Mouse (Mus musculus) heart, postnatal 36 days (tissue): ENCODE results near the gene Bank1. TPM values are rescaled to one million over a fixed set of nuclear protein-coding genes. Genes with fewer than 3 reads are reported as not detected.
A peak's percentile ranks its signal among the peaks of the same experiment; 100 is the strongest.
"Not testable (repeated sequence)": the region's sequence is repeated elsewhere in the genome, so short reads cannot be mapped to it uniquely, and the experiment has no call there.

Experiments
- DNase-seq, 2 experiments: peaks; one replicate each; pipeline ENCODE4 v3.0.0; 2021 to 2022
- intact Hi-C: fragments of 180-260 bp; cut with DNase I; formaldehyde crosslinking; loops from one replicate; pipeline ENCODE4 v1.15.1; 2025
- total RNA-seq, 2 experiments: library from RNA; stranded (reverse); gene quantifications; 2 replicates each; pipeline ENCODE4 v1.2.3; 2021

Bank1 gene
- total RNA-seq: 1 to 10 TPM in 1 of 2 experiments, under 1 TPM in 1; 0.92 to 1.0 TPM

DNA sequence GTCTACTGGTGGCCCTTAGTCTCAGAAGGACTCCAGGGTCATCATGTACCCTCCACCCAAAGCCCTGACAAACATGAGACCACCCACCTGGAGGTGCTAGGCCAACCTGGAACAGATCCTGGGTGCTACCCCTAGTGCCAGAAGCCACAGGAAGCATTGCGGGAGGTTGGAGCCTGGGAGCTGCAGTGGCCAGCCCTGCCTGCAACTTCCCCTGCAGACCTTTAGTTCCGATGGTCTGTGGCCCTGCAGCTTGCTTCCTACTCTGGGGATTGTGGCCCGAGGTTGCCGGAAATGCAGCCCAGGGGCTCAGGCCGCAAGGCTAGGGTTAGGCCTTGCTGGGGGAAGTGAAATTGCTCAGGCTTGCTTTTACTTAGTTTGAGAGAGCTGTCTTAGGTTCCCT lies at the start of gene Bank1:
TSS of gene Bank1 (minus strand) at position 284 of the 400 bp plus-strand sequence.
- peak; percentile 34 to 38 for DNase-seq
- intact Hi-C loops: no loop called here

GRCm38 (mm10) chr3:136369916-136370315 lies 44.0 kb upstream of the Bank1 start:
- intact Hi-C loops: no loop called here
- DNase-seq: no peak

DNA sequence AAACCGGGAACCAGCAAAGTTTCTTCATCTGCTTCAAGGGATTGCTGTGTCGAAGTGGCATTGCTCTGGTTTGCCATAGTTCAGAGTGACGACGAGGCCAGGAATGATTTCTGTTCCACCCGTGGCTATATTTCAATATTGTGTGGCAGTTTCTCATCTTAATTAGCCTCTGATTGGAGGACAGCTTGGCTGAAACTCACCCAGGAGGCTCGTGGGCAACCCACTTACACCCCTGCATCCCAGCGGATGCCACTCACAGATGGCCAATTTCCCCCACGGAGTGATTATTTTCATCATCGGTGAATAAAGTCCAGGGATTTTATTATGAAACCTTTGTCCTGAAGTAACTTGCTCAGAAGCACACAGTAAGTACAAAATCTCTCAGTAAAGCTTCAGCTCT lies 43.6 kb upstream of the Bank1 start:
- intact Hi-C loops: no loop called here
- no peak for DNase-seq

DNA sequence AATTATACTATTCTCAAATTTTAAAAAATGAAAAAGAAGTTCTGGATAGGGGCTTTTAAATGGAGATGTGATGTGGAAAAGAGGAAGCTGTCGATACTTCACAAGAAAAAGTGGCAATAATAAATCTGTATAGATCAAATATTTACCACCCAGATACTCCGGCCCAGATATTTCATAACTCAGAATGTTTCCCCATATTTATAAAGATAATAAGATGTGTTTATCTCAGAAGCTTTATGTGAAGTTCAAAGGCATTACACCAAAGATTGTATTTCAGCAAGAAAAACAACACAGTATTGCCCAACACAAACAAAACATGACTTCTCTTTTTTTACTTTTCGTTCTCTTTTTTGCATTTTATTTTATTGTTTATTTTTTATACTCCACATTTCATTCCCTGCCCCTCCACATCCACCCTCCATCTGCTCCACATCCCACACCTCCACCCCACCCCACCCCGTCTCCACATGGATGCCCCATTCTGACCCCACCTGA lies 42.7 kb upstream of the Bank1 start:
- intact Hi-C loops: no loop called here

GRCm38 (mm10) chr3:136349690-136350089 lies 23.8 kb upstream of the Bank1 start:
- intact Hi-C loops: no loop called here
- DNase-seq: no peak

More for the DNA sequence above, 42.7 kb upstream of the Bank1 start:
- no peak for DNase-seq

- no peak for DNase-seq
- intact Hi-C loops: no loop called here
Measured at GRCm38 (mm10) chr3:136348611-136349010, 22.7 kb upstream of the Bank1 start.

DNA sequence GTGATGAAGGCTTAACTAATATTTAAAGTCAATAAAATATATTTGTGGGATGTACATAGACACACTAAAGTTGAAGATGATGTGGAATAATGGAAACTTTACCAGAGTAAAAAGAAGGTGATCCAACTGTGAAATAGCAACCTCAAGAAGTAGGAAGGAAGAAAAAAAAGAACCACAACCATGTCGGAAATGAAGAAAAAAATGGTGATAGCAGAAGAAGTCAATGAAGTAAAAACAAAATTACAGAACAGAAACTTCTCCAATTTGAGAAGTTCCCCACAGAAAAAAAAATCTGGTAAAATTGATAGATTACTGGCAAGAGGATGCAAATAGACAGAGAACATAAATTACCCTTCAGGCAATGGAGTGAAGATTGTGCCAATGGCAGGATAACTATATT lies 21.4 kb upstream of the Bank1 start:
- intact Hi-C loops: no loop called here
- DNase-seq: no peak

- DNase-seq: no peak
- intact Hi-C loops: no loop called here
Measured at GRCm38 (mm10) chr3:136341911-136342310, 16.0 kb upstream of the Bank1 start.

- DNase-seq: no peak
- intact Hi-C loops: no loop called here
Measured at GRCm38 (mm10) chr3:136339896-136340295, 14.0 kb upstream of the Bank1 start.

GRCm38 (mm10) chr3:136331135-136331534 lies 5.3 kb upstream of the Bank1 start:
- intact Hi-C loops: no loop called here
- DNase-seq: peak in 1 of 2 experiments; percentile 5

DNA sequence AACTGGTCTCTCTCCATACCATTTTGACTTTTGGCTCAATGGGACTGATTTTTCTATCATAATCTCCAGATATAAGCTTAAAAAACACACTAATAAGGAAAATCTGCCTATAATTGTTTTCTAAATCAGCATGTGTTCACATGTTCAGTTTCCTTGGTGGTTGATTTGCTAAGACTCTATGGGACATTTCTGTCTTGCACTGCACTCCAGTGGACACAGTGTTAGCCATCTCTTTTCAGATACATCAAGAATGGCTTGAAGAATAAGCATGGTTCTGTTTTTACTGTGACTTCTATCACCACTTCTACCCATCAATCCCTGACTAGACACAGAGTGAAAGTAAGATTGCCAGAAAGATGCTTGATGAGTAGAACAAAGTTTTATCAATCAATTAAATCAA lies 4.2 kb upstream of the Bank1 start:
- DNase-seq: no peak
- intact Hi-C loops: no loop called here

DNA sequence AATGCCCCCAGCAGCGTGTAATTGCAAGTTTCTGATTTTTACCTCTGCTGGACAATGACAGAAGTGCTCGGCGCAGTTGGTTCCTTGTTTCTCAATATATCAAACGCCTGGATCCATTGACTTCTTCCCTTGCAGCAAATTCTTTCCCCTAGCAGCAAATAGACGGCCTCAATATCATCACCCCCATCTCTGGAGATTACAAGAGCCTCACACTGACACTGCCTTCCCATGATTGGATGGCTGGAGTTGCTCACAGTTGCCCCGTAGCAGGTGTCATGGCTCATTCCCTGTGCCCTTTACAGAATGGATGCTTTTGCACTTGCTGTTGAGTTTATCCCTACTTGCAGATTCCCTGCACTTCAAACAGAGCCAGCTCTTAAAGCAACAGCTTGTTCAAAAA lies 3.3 kb upstream of the Bank1 start:
- DNase-seq: no peak
- intact Hi-C loops: no loop called here

- intact Hi-C loops, DNase-seq: not testable (repeated sequence)
Measured at GRCm38 (mm10) chr3:136324716-136325115, 1.1 kb downstream of the Bank1 start.

DNA sequence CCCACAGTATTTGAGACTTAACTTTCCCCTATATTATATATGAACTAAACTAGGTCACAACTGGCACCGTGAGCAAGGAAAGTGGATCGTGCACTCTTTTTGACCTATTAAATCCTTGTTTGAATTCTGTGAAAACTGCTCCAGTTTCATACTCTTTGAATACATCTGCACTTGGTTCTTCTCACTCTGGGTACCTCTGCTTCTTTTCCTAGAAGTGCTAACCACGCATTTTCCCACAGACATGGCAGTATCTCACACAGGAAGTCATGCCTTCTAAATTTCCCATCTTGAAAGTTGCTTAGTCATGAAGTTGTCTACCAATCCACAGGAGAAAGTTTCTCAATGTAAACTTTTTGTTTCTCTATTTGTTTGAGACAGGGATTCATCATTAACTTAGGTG lies 3.9 kb downstream of the Bank1 start:
- DNase-seq: no peak
- intact Hi-C loops: no loop called here

- no peak for DNase-seq
- intact Hi-C loops: no loop called here
Measured at GRCm38 (mm10) chr3:136308487-136308886, 17.4 kb downstream of the Bank1 start.

DNA sequence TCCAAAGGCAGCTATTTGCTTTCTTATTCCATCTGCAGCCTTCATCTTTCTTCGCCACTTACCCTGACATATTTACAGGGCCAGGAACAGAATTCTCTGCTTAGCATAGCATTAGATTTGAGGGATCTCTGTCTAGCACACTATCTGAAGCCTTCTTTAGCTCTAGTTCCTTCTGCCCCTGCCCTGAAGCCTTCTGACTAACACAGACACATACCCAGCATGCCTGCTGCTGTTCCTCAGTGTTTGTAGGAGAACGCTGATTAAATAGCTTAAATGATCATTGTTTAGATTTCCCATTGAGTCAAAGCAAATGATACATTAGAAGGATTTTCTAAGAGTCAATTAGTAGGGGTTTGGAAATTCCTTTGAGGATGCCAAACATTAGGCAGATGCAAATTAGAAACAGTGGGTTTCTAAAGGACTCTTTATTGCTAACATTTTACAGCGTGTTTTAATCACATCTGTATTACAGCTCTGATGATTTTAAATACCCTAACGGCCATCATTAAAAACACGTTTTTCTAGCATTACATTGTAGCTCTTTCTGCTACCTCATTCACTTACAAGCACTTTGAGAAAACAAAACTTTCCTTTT lies 19.2 kb downstream of the Bank1 start:
- no peak for DNase-seq
- intact Hi-C loops: no loop called here

- no peak for DNase-seq
- intact Hi-C loops: no loop called here
Measured at GRCm38 (mm10) chr3:136302541-136302940, 23.3 kb downstream of the Bank1 start.

DNA sequence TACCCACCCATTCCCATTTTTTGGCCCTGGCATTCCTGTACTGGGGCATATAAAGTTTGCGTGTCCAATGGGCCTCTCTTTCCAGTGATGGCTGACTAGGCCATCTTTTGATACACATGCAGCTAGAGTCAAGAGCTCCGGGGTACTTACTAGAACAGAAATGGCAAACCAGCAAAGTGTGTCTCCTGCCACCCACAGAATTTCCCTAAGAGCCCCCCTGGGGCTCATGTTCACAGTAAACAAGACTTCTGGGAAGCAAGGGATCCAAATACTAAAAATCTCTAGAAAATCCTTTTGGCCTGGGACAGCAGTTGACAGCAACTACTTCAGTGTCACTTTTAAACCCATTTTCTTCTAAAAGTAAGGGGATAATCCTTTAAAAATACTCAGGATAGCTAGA lies 25.1 kb downstream of the Bank1 start:
- DNase-seq, intact Hi-C loops: not testable (repeated sequence)

DNA sequence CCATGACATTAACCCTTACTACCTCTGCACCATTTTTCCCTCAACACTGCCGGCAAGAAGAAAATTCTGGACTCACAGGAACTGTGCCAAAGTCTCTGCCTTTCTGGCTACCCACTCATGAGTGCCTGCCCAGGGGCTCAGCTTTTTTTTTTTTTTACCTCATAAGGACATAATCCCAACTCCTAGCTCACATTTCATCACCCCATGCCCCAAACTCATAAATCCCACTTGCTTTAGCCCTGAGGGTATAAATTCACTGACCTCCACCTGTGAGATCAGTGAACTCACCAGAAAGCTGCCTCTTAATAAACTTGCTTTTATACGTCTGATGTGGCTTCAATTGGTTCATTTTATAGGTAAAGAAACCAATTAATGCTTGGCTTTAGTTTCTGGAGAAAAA lies 28.5 kb downstream of the Bank1 start:
- intact Hi-C loops: no loop called here
- DNase-seq: no peak

DNA sequence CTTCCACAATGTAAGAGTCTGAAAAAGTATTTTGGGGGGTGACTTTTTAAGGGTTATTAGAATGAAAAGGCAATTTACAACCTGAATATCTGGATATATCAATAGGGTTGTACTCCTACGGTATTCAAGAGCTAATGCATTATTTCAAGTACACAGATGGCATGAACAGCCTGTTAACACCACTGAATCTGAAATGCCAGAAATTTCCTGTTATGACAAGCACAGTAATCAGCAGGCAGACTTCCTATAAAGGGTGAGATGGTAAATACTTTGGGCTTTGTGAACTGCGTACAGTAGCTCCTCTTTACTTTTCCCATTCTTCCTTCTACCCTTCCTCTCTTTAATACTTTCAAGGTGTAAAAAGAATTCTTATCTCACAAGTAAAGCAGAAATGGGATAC lies 30.6 kb downstream of the Bank1 start:
- intact Hi-C loops: no loop called here

GRCm38 (mm10) chr3:136287883-136288282 lies 38.0 kb downstream of the Bank1 start:
- DNase-seq: no peak
- intact Hi-C loops: no loop called here

More for the DNA sequence above, 30.6 kb downstream of the Bank1 start:
- no peak for DNase-seq

DNA sequence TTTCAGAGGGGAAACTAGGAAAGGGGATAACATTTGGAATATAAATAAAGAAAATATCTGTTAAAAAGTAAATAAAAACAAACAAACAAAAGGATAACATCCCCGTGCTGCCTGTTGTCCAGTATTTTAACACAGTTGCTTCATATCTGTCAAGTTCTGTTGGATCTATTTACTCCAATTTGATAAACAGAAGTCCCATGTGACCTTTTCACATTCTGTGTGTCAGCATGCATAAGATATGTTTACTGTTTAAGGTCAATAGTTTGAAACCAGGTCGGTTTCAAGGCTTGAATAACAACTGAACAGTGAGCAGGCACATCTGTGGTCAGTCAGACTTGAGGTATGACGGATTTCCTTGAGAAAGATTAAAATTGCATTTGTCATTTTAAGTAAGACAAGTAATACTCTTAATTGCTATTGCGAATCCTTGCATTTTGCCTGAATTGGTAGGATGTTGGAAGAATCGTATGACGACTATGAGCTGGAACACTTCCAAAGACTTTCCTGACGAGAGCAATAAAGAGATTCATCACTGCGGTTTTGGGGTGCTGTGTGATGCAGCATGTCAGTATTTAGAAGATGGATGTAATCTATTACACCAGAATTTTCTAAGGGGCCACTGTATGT lies 60.8 kb downstream of the Bank1 start:
- intact Hi-C loops: no loop called here
- DNase-seq: no peak
